Mouse (Mus musculus): ENCODE results near the gene Gpr156. TPM values are rescaled to one million over a fixed set of nuclear protein-coding genes. Genes with fewer than 3 reads are reported as not detected.
"Not testable (repeated sequence)": the region's sequence is repeated elsewhere in the genome, so short reads cannot be mapped to it uniquely, and the experiment has no call there.

Gpr156 gene
- polyA plus RNA-seq, 1 experiment, result 0.98 TPM

- TF ChIP-seq POLR2A (IDR thresholded peaks at IDR 0.05; ENCODE audit: control insufficient read depth, low read depth, low read length) (no peak), CTCF (IDR thresholded peaks at IDR 0.05; ENCODE audit: control insufficient read depth, insufficient read depth, insufficient replicate concordance, low read depth, low read length) (no peak)
These were observed 96.6 kb downstream of the Gpr156 start for GRCm38 (mm10) chr16:38012891-38013290.

GRCm38 (mm10) chr16:38014951-38015350 is 98.7 kb downstream of the Gpr156 start:
- H3K27ac ChIP-seq (ENCODE audit: control insufficient read depth, insufficient read depth, low read depth, low read length), result no peak overlapping the region
- no peaks in the 10 kb centered on the region for H3K36me3 ChIP-seq (ENCODE audit: control insufficient read depth, insufficient read depth, low read length)
- TF ChIP-seq POLR2A (IDR thresholded peaks at IDR 0.05; ENCODE audit: control insufficient read depth, low read depth, low read length), result no peak
- no peak for TF ChIP-seq CTCF (IDR thresholded peaks at IDR 0.05; ENCODE audit: control insufficient read depth, insufficient read depth, insufficient replicate concordance, low read depth, low read length)
- peak overlapping the region; percentile 1; the same call in 1 of the 2 replicates for H3K4me3 ChIP-seq (ENCODE audit: control insufficient read depth, low read depth, low read length)
- no peaks in the 10 kb centered on the region for H3K27me3 ChIP-seq (ENCODE audit: control insufficient read depth, insufficient read depth, low read length)
- H3K4me1 ChIP-seq (ENCODE audit: control insufficient read depth, insufficient read depth, low read length), result no peaks in the 10 kb centered on the region

More at GRCm38 (mm10) chr16:38012891-38013290, 96.6 kb downstream of the Gpr156 start:
- Histone ChIP-seq H3K36me3 (ENCODE audit: control insufficient read depth, insufficient read depth, low read length) (no peaks in the 10 kb centered on the region), H3K4me1 (ENCODE audit: control insufficient read depth, insufficient read depth, low read length) (no peaks in the 10 kb centered on the region), H3K27me3 (ENCODE audit: control insufficient read depth, insufficient read depth, low read length) (no peaks in the 10 kb centered on the region), H3K27ac (ENCODE audit: control insufficient read depth, insufficient read depth, low read depth, low read length) (no peak overlapping the region), H3K4me3 (ENCODE audit: control insufficient read depth, low read depth, low read length) (no peak overlapping the region)

GRCm38 (mm10) chr16:38016928-38017524 is 100.7 kb downstream of the Gpr156 start:
- Histone ChIP-seq H3K27me3 (ENCODE audit: control insufficient read depth, insufficient read depth, low read length) (no peaks in the 10 kb centered on the region), H3K36me3 (ENCODE audit: control insufficient read depth, insufficient read depth, low read length) (no peaks in the 10 kb centered on the region), H3K4me3 (ENCODE audit: control insufficient read depth, low read depth, low read length) (peak overlapping the region; percentile 74), H3K27ac (ENCODE audit: control insufficient read depth, insufficient read depth, low read depth, low read length) (no peak overlapping the region), H3K4me1 (ENCODE audit: control insufficient read depth, insufficient read depth, low read length) (no peaks in the 10 kb centered on the region)
- TF ChIP-seq CTCF (IDR thresholded peaks at IDR 0.05; ENCODE audit: control insufficient read depth, insufficient read depth, insufficient replicate concordance, low read depth, low read length), result no peak
- no peak; the same call in 1 of the 2 replicates for TF ChIP-seq POLR2A (IDR thresholded peaks at IDR 0.05; ENCODE audit: control insufficient read depth, low read depth, low read length)

- no peak for TF ChIP-seq POLR2A (IDR thresholded peaks at IDR 0.05; ENCODE audit: control insufficient read depth, low read depth, low read length)
- TF ChIP-seq CTCF (IDR thresholded peaks at IDR 0.05; ENCODE audit: control insufficient read depth, insufficient read depth, insufficient replicate concordance, low read depth, low read length), result no peak
- H3K27ac ChIP-seq (ENCODE audit: control insufficient read depth, insufficient read depth, low read depth, low read length), result no peak overlapping the region
- no peaks in the 10 kb centered on the region for H3K4me1 ChIP-seq (ENCODE audit: control insufficient read depth, insufficient read depth, low read length)
These were observed 101.7 kb downstream of the Gpr156 start for GRCm38 (mm10) chr16:38017958-38018376.

GRCm38 (mm10) chr16:38032644-38033043 is 116.3 kb downstream of the Gpr156 start:
- Histone ChIP-seq H3K27me3 (ENCODE audit: control insufficient read depth, insufficient read depth, low read length) (no peaks in the 10 kb centered on the region), H3K4me1 (ENCODE audit: control insufficient read depth, insufficient read depth, low read length) (peaks cover 2% of the 10 kb centered on the region; the same call in 1 of the 2 replicates)

More at GRCm38 (mm10) chr16:38017958-38018376, 101.7 kb downstream of the Gpr156 start:
- no peaks in the 10 kb centered on the region for H3K27me3 ChIP-seq (ENCODE audit: control insufficient read depth, insufficient read depth, low read length)
- H3K4me3 ChIP-seq (ENCODE audit: control insufficient read depth, low read depth, low read length), result peak overlapping the region; percentile 74
- H3K36me3 ChIP-seq (ENCODE audit: control insufficient read depth, insufficient read depth, low read length), result no peaks in the 10 kb centered on the region

GRCm38 (mm10) chr16:38033071-38033470 is 116.8 kb downstream of the Gpr156 start:
- Histone ChIP-seq H3K4me1 (ENCODE audit: control insufficient read depth, insufficient read depth, low read length) (peaks cover 2% of the 10 kb centered on the region; the same call in 1 of the 2 replicates), H3K27ac (ENCODE audit: control insufficient read depth, insufficient read depth, low read depth, low read length) (no peak overlapping the region), H3K36me3 (ENCODE audit: control insufficient read depth, insufficient read depth, low read length) (no peaks in the 10 kb centered on the region), H3K27me3 (ENCODE audit: control insufficient read depth, insufficient read depth, low read length) (no peaks in the 10 kb centered on the region), H3K4me3 (ENCODE audit: control insufficient read depth, low read depth, low read length) (no peak overlapping the region)
- TF ChIP-seq CTCF (IDR thresholded peaks at IDR 0.05; ENCODE audit: control insufficient read depth, insufficient read depth, insufficient replicate concordance, low read depth, low read length) (no peak), POLR2A (IDR thresholded peaks at IDR 0.05; ENCODE audit: control insufficient read depth, low read depth, low read length) (no peak)

More at GRCm38 (mm10) chr16:38032644-38033043, 116.3 kb downstream of the Gpr156 start:
- TF ChIP-seq POLR2A (IDR thresholded peaks at IDR 0.05; ENCODE audit: control insufficient read depth, low read depth, low read length) (no peak), CTCF (IDR thresholded peaks at IDR 0.05; ENCODE audit: control insufficient read depth, insufficient read depth, insufficient replicate concordance, low read depth, low read length) (no peak)
- Histone ChIP-seq H3K36me3 (ENCODE audit: control insufficient read depth, insufficient read depth, low read length) (no peaks in the 10 kb centered on the region), H3K4me3 (ENCODE audit: control insufficient read depth, low read depth, low read length) (no peak overlapping the region), H3K27ac (ENCODE audit: control insufficient read depth, insufficient read depth, low read depth, low read length) (no peak overlapping the region)

GRCm38 (mm10) chr16:38038101-38038500 is 121.8 kb downstream of the Gpr156 start:
- H3K27ac ChIP-seq (ENCODE audit: control insufficient read depth, insufficient read depth, low read depth, low read length); H3K27me3 ChIP-seq (ENCODE audit: control insufficient read depth, insufficient read depth, low read length); H3K4me1 ChIP-seq (ENCODE audit: control insufficient read depth, insufficient read depth, low read length); H3K4me3 ChIP-seq (ENCODE audit: control insufficient read depth, low read depth, low read length); H3K36me3 ChIP-seq (ENCODE audit: control insufficient read depth, insufficient read depth, low read length): not testable (repeated sequence)

All from testis, adult 2 months (tissue).